Mouse (Mus musculus) kidney, embryonic 14.5 days (tissue): ENCODE data around the gene Fam169b. TPM values are rescaled to one million over a fixed set of nuclear protein-coding genes. Genes with fewer than 3 reads are reported as not detected.

Experiments
- ATAC-seq: fragments of 200-750 bp; cut with Nextera tagmentation; 2 replicates; pipeline ENCODE4 v1.8.0; 2017; ENCODE audit warnings: moderate number of reproducible peaks, mild to moderate bottlenecking, moderate TSS enrichment, moderate library complexity; ENCODE audit not compliant: low FRiP score, low TSS enrichment
- H3K27ac ChIP-seq: fragments of 300-500 bp; sonication (generic); 2 replicates; pipeline ENCODE4 v1.5.1; 2014; ENCODE audit warnings: low read depth, mild to moderate bottlenecking, low read length, moderate library complexity, mixed read lengths
- H3K27me3 ChIP-seq: fragments of 300-500 bp; sonication (generic); 2 replicates; pipeline ENCODE4 v1.6.1; 2014; ENCODE audit warnings: mild to moderate bottlenecking, low read length; ENCODE audit not compliant: control insufficient read depth, insufficient read depth
- H3K36me3 ChIP-seq: fragments of 300-500 bp; sonication (generic); 2 replicates; pipeline ENCODE4 v1.6.1; 2014; ENCODE audit warnings: low read length, mixed read lengths; ENCODE audit not compliant: control insufficient read depth, insufficient read depth
- H3K4me1 ChIP-seq: fragments of 300-500 bp; sonication (generic); 2 replicates; pipeline ENCODE4 v1.6.1; 2014; ENCODE audit warnings: low read length, mixed read lengths; ENCODE audit not compliant: control insufficient read depth, insufficient read depth
- H3K4me2 ChIP-seq: fragments of 300-500 bp; sonication (generic); replicated peaks from 2 replicates; pipeline ENCODE4 v1.6.1; 2014; ENCODE audit warnings: low read depth, mild to moderate bottlenecking, low read length
- H3K4me3 ChIP-seq: fragments of 300-500 bp; sonication (generic); 2 replicates; pipeline ENCODE4 v1.5.1; 2014; ENCODE audit warnings: mild to moderate bottlenecking, low read length
- H3K9ac ChIP-seq: fragments of 300-500 bp; sonication (generic); 2 replicates; pipeline ENCODE4 v1.6.1; 2014; ENCODE audit warnings: low read depth, mild to moderate bottlenecking, low read length, moderate library complexity
- H3K9me3 ChIP-seq: fragments of 300-500 bp; sonication (generic); 2 replicates; pipeline ENCODE4 v1.6.1; 2016; ENCODE audit warnings: low read length; ENCODE audit not compliant: control insufficient read depth
- WGBS: fragments of 180-500 bp; shearing (Covaris S2); extraction: QIAGEN DNeasy Blood & Tissue Kit; methylation state at CpG from one replicate; pipeline ENCODE4 v1.1.7; 2014; 5-methylcytosine and 5-hydroxymethylcytosine counted together
- polyA plus RNA-seq: library from polyadenylated mRNA; unstranded; fragments of >200 nt; fragmentation: Nextera tagmentation; extraction: Ambion mirVana; gene quantifications from 2 replicates; pipeline ENCODE4 v1.2.1, GENCODE M21; 2014

Fam169b gene
- polyA plus RNA-seq: 1.0 and 1.2 TPM in 2 replicates

DNA sequence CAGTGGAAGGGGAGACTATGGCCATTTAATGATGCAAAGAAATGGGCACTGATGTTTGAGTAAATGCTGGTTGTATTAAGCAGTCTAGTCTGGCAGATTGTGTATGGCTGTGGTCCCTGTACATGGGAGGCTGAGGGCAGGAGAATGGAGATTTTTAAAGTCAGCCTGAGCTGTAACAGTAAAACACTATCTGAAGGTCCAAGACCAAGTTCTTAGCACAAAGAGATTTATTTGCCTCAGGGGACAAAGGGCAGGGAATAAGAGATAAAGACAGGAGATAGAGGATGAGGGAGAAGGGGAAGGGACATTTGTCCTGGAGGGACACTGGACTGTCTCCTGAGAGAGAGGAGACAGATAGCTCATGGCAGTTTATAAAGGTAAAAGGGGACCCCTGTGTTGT, at the start of gene Fam169b:
Fam169b (plus strand) TSS at position 325 of the 400 bp plus-strand sequence.
- Histone ChIP-seq H3K36me3 (no peaks in the 10 kb centered on the region), H3K4me1 (peaks cover 16% of the 10 kb centered on the region)

DNA sequence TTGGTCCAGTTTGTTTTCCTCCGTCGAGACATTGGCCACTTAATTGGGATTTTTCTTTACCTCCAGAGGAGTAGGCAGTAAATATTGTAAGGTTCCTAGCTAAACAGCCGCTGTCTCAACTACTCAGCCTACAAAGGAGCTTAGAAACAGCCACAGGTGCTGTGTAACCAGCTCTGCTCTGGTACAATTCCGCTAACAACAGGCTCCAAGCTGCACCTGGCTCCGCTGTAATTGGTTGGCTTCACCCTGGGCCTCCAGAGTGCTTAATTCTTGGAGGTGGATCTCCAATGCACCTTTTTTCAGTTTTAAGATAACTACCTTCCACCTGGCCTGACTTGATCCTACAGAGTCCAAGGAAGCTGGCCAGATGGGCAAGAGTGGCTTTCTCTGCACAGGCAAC, 49.6 kb upstream of the Fam169b start:
- H3K27me3 ChIP-seq: no peaks in the 10 kb centered on the region
- 87% methylated on average over 5 of the region's 5 CpGs for WGBS
- H3K9ac ChIP-seq: no peak overlapping the region
- no peak overlapping the region for H3K4me3 ChIP-seq
- H3K4me2 ChIP-seq: no peak overlapping the region
- no peak for ATAC-seq
- peaks cover 12% of the 10 kb centered on the region for H3K4me1 ChIP-seq
- peaks cover 43% of the 10 kb centered on the region for H3K36me3 ChIP-seq
- 0 out of 2 replicates have a peak overlapping the region, but pooled peaks have one; percentile 78 for H3K27ac ChIP-seq
- no peaks in the 10 kb centered on the region for H3K9me3 ChIP-seq

More for the DNA sequence above, at the start of gene Fam169b:
- no peak within 1 kb of the TSS for H3K4me3 ChIP-seq
- H3K9ac ChIP-seq: no peak within 1 kb of the TSS
- ATAC-seq: no peak
- no peaks in the 10 kb centered on the region for H3K9me3 ChIP-seq
- H3K4me2 ChIP-seq: no peak within 1 kb of the TSS
- H3K27me3 ChIP-seq: no peaks in the 10 kb centered on the region
- H3K27ac ChIP-seq: no peak within 1 kb of the TSS

DNA sequence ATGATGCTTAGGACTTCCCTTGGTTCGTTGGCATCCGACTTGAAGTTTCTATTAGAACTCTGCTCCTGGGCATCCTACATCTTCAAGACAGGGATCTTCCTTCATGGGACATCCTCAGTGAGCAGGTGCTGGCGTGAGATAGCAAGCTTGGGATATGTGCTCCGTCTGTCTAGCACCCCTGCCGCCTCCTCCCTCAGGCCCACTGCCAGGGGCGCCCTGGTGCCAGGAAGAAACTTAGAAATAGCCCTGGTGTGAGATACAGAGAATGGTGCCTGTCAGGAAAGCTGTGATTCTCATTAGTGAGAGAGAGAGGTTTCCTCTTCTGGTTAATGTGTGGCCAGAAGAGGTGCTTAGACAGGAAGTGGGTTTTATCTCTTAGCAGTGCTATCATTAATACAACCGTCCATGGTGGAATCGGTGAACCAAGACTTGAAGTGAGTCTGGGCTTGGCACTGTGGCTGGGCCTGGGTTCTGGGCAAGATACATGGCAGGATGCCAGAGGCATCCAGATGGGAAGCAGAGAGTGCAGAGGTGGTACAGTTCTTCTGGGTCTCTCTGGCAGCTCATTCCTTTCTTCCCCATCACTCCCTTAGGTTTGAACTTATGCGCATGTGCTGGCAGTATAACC, 48.1 kb upstream of the Fam169b start:
- 81% methylated on average over 9 of the region's 9 CpGs for WGBS
- peaks cover 37% of the 10 kb centered on the region for H3K36me3 ChIP-seq
- no peak overlapping the region for H3K27ac ChIP-seq
- H3K4me3 ChIP-seq: no peak overlapping the region
- H3K27me3 ChIP-seq: no peaks in the 10 kb centered on the region
- no peaks in the 10 kb centered on the region for H3K9me3 ChIP-seq
- peaks cover 12% of the 10 kb centered on the region for H3K4me1 ChIP-seq
- ATAC-seq: no peak
- no peak overlapping the region for H3K4me2 ChIP-seq
- no peak overlapping the region for H3K9ac ChIP-seq

DNA sequence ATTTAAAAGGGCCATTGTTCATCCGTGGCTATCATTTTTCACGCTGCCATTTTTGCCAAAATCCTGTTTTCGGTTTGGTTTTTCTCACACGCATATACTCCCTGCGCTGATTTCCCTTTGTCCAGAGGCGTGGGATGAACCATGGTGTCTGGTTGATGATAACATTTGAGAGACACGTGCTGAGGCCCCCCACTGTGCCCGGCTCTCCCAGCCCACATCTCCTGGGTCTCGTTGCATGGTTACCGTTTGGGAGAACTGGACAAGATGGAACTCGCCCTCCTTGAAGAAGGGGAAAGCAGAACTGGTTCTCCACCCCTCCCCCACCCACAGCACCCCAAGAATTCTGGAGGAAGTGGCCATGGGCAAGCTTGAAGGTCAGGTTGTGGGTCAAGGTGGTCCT, 46.6 kb upstream of the Fam169b start:
- H3K9me3 ChIP-seq: no peaks in the 10 kb centered on the region
- no peak overlapping the region for H3K9ac ChIP-seq
- no peak overlapping the region for H3K4me2 ChIP-seq
- no peaks in the 10 kb centered on the region for H3K27me3 ChIP-seq
- ATAC-seq: no peak
- no peak overlapping the region for H3K4me3 ChIP-seq
- no peak overlapping the region for H3K27ac ChIP-seq
- peaks cover 43% of the 10 kb centered on the region for H3K36me3 ChIP-seq
- WGBS: 85% methylated on average over 11 of the region's 11 CpGs
- peaks cover 12% of the 10 kb centered on the region for H3K4me1 ChIP-seq

DNA sequence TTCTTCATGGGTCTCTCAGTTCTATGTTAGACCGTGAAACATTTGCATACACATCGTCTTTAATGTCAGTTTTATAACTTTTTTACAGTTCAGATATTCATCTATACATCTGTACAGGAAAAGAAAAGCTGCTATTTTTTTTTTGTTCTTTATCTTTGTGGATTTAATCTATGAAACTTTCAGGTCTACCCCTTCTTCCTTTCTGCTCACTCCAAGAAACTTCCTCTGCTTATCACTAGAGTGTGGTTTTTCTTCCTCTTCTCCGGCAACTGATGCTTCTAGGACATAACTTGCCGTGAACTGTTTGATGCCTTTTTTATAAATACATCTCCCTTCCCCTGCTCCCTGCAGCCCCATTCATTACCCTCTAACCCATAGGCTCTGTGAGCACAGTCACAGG, 46.0 kb upstream of the Fam169b start:
- Histone ChIP-seq H3K36me3 (peaks cover 42% of the 10 kb centered on the region), H3K27ac (no peak overlapping the region)
- WGBS: 85% methylated on average over 4 of the region's 4 CpGs

DNA sequence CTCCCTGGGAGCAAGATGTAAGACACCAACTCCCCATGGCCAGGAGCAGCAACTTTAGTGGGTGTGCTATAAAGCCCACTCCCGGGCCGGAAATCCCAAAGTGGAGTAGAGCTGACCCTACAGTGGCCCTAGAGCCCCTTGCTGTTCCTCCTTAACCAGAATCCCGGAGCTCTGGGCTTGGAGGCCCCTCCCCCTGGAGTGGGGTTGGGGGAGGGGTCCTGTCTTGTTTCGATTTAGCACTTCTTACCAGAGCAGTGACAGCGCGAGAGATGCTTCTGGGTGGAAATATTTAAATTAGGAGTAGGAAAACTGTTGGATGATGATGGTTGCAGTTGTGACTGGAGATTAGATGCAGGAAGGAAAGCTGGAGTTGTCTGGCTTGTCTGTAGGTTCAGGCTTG, 45.1 kb upstream of the Fam169b start:
- Histone ChIP-seq H3K4me2 (no peak overlapping the region), H3K27ac (no peak overlapping the region), H3K9me3 (no peaks in the 10 kb centered on the region), H3K27me3 (no peaks in the 10 kb centered on the region), H3K9ac (no peak overlapping the region), H3K4me1 (peaks cover 4% of the 10 kb centered on the region; the same call in 1 of the 2 replicates), H3K4me3 (no peak overlapping the region), H3K36me3 (peaks cover 42% of the 10 kb centered on the region)
- WGBS: 31% methylated on average over 6 of the region's 6 CpGs
- ATAC-seq: no peak

More for the DNA sequence above, 46.0 kb upstream of the Fam169b start:
- Histone ChIP-seq H3K9ac (no peak overlapping the region), H3K27me3 (no peaks in the 10 kb centered on the region), H3K4me3 (no peak overlapping the region), H3K9me3 (no peaks in the 10 kb centered on the region), H3K4me1 (peaks cover 11% of the 10 kb centered on the region), H3K4me2 (no peak overlapping the region)
- ATAC-seq: no peak

DNA sequence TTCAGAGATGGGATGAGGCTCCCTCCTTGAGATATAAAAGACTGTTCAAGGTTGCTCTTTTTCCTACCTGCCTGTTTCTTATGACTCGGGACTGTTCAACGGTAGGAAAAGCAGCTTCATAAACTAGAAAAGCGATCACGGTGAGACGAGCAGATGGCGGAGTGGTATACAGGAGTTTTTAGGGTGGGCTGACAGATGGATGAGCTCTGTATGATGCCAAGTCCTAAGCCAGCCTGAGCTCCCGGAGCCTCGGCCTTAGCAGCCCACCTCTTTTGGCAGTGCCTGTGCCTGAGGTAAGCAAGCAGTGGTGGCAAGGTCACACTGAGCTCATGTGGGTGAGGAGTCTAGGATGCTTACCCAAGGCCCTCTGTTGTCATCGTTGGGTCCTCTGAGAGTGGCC, 42.8 kb upstream of the Fam169b start:
- ATAC-seq: no peak
- no peak overlapping the region for H3K27ac ChIP-seq
- H3K36me3 ChIP-seq: peaks cover 33% of the 10 kb centered on the region
- H3K27me3 ChIP-seq: no peaks in the 10 kb centered on the region
- H3K9me3 ChIP-seq: no peaks in the 10 kb centered on the region
- 95% methylated on average over 9 of the region's 9 CpGs for WGBS
- H3K4me3 ChIP-seq: no peak overlapping the region
- H3K4me1 ChIP-seq: peaks cover 9% of the 10 kb centered on the region; the same call in 1 of the 2 replicates
- no peak overlapping the region for H3K9ac ChIP-seq
- no peak overlapping the region for H3K4me2 ChIP-seq

DNA sequence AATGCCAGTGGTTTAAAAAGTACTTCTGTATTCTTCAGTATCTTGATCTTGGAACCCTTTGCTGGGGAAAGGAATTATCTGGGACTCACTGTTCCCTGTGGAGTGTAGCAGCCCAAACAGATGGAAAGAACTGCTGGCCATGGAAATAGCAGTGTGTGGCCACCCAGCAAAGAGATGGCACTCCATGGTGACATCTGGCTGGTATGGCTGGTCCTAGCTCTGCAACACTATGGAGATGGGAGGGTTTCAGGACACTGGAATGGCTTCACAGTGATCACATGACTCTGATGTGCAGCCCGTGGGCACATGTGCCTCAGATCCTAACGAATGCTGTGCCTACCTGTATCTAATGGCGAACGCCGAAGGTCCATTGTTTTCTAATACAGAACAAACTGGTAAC, 41.1 kb upstream of the Fam169b start:
- Histone ChIP-seq H3K4me3 (no peak overlapping the region), H3K27ac (no peak overlapping the region), H3K4me1 (peaks cover 9% of the 10 kb centered on the region; the same call in 1 of the 2 replicates), H3K4me2 (no peak overlapping the region), H3K9me3 (no peaks in the 10 kb centered on the region), H3K9ac (no peak overlapping the region), H3K27me3 (no peaks in the 10 kb centered on the region), H3K36me3 (peaks cover 18% of the 10 kb centered on the region)
- no peak for ATAC-seq
- 91% methylated on average over 5 of the region's 5 CpGs for WGBS

DNA sequence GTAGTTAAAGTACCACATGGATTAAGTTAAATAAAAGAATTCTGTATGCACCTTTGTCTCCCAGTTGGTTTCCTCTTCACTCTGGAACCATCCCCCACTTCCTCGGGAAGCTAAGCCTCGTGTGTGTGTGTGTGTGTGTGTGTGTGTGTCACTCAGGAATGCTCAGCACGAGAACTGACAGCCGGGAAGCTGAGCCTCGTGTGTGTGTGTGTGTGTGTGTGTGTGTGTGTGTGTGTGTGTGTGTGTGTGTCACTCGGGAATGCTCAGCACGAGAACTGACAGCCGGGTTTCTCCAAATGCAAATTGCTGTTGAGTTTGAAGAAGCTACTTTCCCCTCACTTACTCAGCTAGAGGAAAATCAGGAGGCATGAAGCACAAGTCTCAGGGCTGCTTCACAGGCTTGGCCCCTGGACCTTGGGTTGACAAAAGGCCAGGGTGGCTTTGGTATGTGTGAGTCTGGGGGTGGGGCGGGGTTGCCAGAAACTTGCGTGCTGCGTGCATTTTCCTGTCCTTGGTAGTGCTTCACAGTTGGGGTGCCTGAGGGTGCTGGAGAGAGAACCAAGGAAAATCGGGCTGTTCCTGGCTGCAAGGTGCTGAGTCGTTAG, 39.9 kb upstream of the Fam169b start:
- ATAC-seq: peak; percentile 20; the same call in 1 of the 2 replicates
- Histone ChIP-seq H3K9ac (no peak overlapping the region), H3K4me2 (no peak overlapping the region), H3K4me3 (no peak overlapping the region), H3K27me3 (no peaks in the 10 kb centered on the region), H3K36me3 (peaks cover 14% of the 10 kb centered on the region), H3K4me1 (peaks cover 7% of the 10 kb centered on the region; the same call in 1 of the 2 replicates), H3K9me3 (no peaks in the 10 kb centered on the region), H3K27ac (no peak overlapping the region)
- WGBS: 36% methylated on average over 13 of the region's 13 CpGs
